Mouse (Mus musculus): ENCODE data around the gene Capzb.

DNA sequence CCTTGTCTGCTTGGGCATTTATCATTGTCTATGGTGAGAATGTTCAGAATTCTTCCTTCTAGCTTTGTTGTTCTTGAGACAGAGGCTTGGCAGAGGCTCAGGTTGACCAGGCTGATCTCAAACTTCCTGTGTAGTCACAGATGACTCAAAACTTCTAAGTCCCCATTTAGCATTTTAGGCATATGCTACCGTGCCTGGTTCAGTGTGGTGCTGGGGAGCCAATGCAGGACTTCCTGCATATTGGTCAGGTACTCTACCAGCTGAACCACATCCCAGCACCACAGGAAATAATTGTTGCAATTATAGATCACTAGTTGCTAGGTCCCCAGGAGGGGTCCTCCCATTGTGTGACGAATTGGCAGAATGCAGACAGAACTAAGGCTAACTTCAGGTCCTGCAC, 10.7 kb downstream of the Capzb start:
- no peak for TF ChIP-seq CTCF (IDR thresholded peaks at IDR 0.05; ENCODE audit: borderline replicate concordance, control insufficient read depth, extremely low read depth, insufficient read depth, low read length, poor library complexity)
- TF ChIP-seq POLR2A (IDR thresholded peaks at IDR 0.05; ENCODE audit: control insufficient read depth, extremely low read depth, insufficient read depth, low read length, poor library complexity): no peak
